Comparison of ENCODE assay signal across 9 mouse cellular contexts in genomic region chr11:4661871-4662495, GRCm38 (mm10). TPM values are rescaled to one million over a fixed set of nuclear protein-coding genes. Genes with fewer than 3 reads are reported as not detected.
A peak's percentile ranks its signal among the peaks of the same experiment; 100 is the strongest.
DNase-seq lines count a peak whose midpoint lies in the region; ATAC-seq and TF ChIP-seq lines count a peak whose summit lies in the region.
"Had no signal": no experiment of that assay in that cellular context is flagged by ENCODE, and none has a peak within 500 bp of the region (broad histone marks: within the 10 kb centered on the region; RNA-seq: fewer than 3 reads in every experiment).

No protein-coding gene starts in this region.

- H3K4me2 ChIP-seq in lung, embryonic 16.5 days (ENCODE audit: low read depth, low read length), result no peak overlapping the region

- DNase-seq in left cerebral cortex, adult 2 months (ENCODE audit: extremely low spot score in 1 of 2, low spot score in 2 of 2), result no peak
- DNase-seq in left cerebral cortex, postnatal 14 days (ENCODE audit: low spot score in 2 of 2), result no peak
- DNase-seq in MN1 (ENCODE audit: low spot score), result peak; percentile 44
- DNase-seq in cerebellum, adult 11-12 months, result peak; percentile 62
- DNase-seq in kidney, adult 8-10 months, result no peak
- DNase-seq in left cerebral cortex, postnatal 10 days (ENCODE audit: extremely low spot score in 1 of 2, low spot score in 2 of 2), result no peak
- no peak for DNase-seq in T-cell, adult 2 months (ENCODE audit: low spot score)

- peak overlapping the region; percentile 42 for H3K27ac ChIP-seq in left cerebral cortex, adult 2 months
- H3K27ac ChIP-seq in lung, embryonic 16.5 days (ENCODE audit: low read length), result no peak overlapping the region; the same call in none of the 2 replicates

- no peak overlapping the region for H3K4me3 ChIP-seq in left cerebral cortex, adult 2 months
- no peak overlapping the region for H3K4me3 ChIP-seq in lung, embryonic 16.5 days (ENCODE audit: low read length)

- H3K36me3 ChIP-seq in lung, embryonic 16.5 days (ENCODE audit: control insufficient read depth, insufficient read depth, low read length), result peaks cover 14% of the 10 kb centered on the region

- no peak overlapping the region for H3K9ac ChIP-seq in lung, embryonic 16.5 days (ENCODE audit: low read length)

- no peaks in the 10 kb centered on the region for H3K4me1 ChIP-seq in lung, embryonic 16.5 days (replicated peaks; ENCODE audit: control insufficient read depth, insufficient read depth, low read length)

- peak; percentile 84 for ATAC-seq in lung, embryonic 16.5 days (ENCODE audit: low read depth)

- intact Hi-C loops in left cerebral cortex, adult 2 months (cut with DNase I), result no loop called here
- intact Hi-C loops in left cerebral cortex, postnatal 14 days (cut with DNase I), result no loop called here
- intact Hi-C loops in left cerebral cortex, postnatal 10 days (cut with DNase I), result no loop called here

- no peaks in the 10 kb centered on the region for H3K27me3 ChIP-seq in lung, embryonic 16.5 days (ENCODE audit: control insufficient read depth, insufficient read depth, low read depth, low read length)

- TF ChIP-seq CTCF in left cerebral cortex, adult 2 months (IDR thresholded peaks at IDR 0.05), result no peak

- no peaks in the 10 kb centered on the region for H3K9me3 ChIP-seq in lung, embryonic 16.5 days (ENCODE audit: control insufficient read depth, low read length)

- 75% methylated on average over 10 of the region's 10 CpGs for WGBS in lung, embryonic 16.5 days

RNA-seq across cellular contexts. Expression of gene Ascc2, which starts 24.4 kb away (rescaled TPM):
- total RNA-seq in left cerebral cortex, adult 2 months (2021), result 10 to 100 TPM; 18.7 to 21.3 TPM
- 10 to 100 TPM; 18.6 to 19.8 TPM for total RNA-seq in left cerebral cortex, postnatal 14 days (2021)
- 34.1 and 35.9 TPM in 2 replicates for polyA plus RNA-seq in lung, embryonic 16.5 days (2015; fragmentation: Nextera tagmentation; extraction: Ambion mirVana)
- 10 to 100 TPM; 20.3 to 21.2 TPM for total RNA-seq in left cerebral cortex, postnatal 10 days (2021)

RNA-seq across cellular contexts. Expression of gene Gm11032, which starts 42.1 kb away (rescaled TPM):
- not detected for total RNA-seq in left cerebral cortex, adult 2 months (2021)
- total RNA-seq in left cerebral cortex, postnatal 14 days (2021), result not detected
- polyA plus RNA-seq in lung, embryonic 16.5 days (2015; fragmentation: Nextera tagmentation; extraction: Ambion mirVana), result not detected in 2 replicates
- total RNA-seq in left cerebral cortex, postnatal 10 days (2021), result not detected
- total RNA-seq: layer of hippocampus, adult 8-10 months had no signal

RNA-seq across cellular contexts. Expression of gene Uqcr10, which starts 42.2 kb away (rescaled TPM):
- 100 to 1,000 TPM; 362 to 374 TPM for total RNA-seq in left cerebral cortex, adult 2 months (2021)
- total RNA-seq in left cerebral cortex, postnatal 14 days (2021), result 100 to 1,000 TPM; 429 to 434 TPM
- polyA plus RNA-seq in lung, embryonic 16.5 days (2015; fragmentation: Nextera tagmentation; extraction: Ambion mirVana), result 806 and 839 TPM in 2 replicates
- 100 to 1,000 TPM; 411 to 418 TPM for total RNA-seq in left cerebral cortex, postnatal 10 days (2021)

RNA-seq across cellular contexts. Expression of gene Zmat5, which starts 42.5 kb away (rescaled TPM):
- 10 to 100 TPM; 31.1 to 33.9 TPM for total RNA-seq in left cerebral cortex, adult 2 months (2021)
- total RNA-seq in left cerebral cortex, postnatal 14 days (2021), result 10 to 100 TPM; 25.7 to 30.7 TPM
- 76.5 and 80.0 TPM in 2 replicates for polyA plus RNA-seq in lung, embryonic 16.5 days (2015; fragmentation: Nextera tagmentation; extraction: Ambion mirVana)
- total RNA-seq in left cerebral cortex, postnatal 10 days (2021), result 10 to 100 TPM; 26.8 to 28.2 TPM

Comparison
In these comparisons a context has a peak if more than half of its experiments do, and no peak if none do; other contexts are left out.
1. DNase-seq: peak in MN1 (single experiment) and cerebellum, adult 11-12 months (single experiment); none in left cerebral cortex, adult 2 months (0 of 2), left cerebral cortex, postnatal 14 days (0 of 2), kidney, adult 8-10 months (0 of 2), left cerebral cortex, postnatal 10 days (0 of 2) and T-cell, adult 2 months (single experiment).